Mouse (Mus musculus) adrenal gland, postnatal 36 days (tissue): ENCODE data around the gene Tnfsf14. TPM values are rescaled to one million over a fixed set of nuclear protein-coding genes. Genes with fewer than 3 reads are reported as not detected.

ENCODE experiments used
- DNase-seq, 2 experiments: peaks; one replicate each; pipeline ENCODE4 v3.0.0; 2021; ENCODE audit warnings: mixed read lengths in 1 of 2
- long read RNA-seq, 2 experiments: library from polyadenylated mRNA; stranded (forward); transcript quantifications; one replicate each; pipeline ENCODE4 v2.0.0; 2021; ENCODE audit warnings: borderline sequencing depth in 2 of 2
- total RNA-seq, 2 experiments: library from RNA; stranded (reverse); gene quantifications; 2 replicates each; pipeline ENCODE4 v1.2.3; 2021

Gene Tnfsf14
- under 1 TPM; 0.17 to 0.20 TPM for total RNA-seq
- long read RNA-seq, experiment 1, result 0 reads
- long read RNA-seq, experiment 2, result 0 reads

DNA sequence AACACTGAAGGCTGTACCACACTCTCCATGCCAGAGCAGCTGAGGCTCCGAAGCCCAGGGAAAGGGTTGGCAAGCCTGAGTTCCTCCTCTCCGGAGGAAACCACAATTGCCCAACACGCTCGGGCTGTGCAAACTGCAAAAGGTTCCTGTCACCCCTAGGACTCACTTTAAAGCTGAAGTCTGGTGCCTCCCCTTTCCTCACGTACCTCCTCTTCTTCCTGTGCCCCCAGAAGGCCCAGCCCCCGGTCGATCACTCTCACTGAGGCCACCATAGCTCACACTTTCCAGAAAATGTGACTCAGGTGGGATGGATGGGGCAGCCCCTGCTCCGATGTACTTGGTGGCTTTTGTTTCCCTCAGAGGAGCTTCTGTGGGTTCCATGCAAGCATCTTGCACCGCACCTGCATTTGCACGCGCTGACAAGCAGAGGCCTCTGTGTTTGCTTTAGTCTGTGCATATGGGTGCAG lies at the start of gene Tnfsf14:
Gene Tnfsf14 (minus strand): TSS at position 137 of the 467 bp plus-strand sequence.
- peak in 1 of 2 experiments; percentile 6 for DNase-seq

DNA sequence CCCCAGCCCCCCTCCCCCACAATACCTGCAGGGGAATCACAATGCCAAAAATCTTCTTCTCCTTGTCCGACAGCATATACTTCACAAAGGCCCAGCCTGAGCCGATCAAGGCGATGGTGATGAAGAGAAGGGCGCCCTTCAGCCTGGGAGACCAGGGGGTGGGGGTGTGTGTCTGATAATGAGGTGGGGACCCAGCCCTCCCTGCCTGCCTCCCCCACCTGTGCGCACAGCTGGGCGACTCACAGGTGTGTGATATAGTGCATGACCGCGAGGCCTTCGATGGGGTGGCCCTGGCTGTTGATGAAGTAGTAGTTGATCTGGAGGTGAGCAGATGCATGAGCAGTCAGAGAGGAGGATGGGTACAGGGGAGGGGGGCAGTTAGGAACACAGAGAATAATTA lies 43.2 kb upstream of the Tnfsf14 start:
- no peak for DNase-seq

DNA sequence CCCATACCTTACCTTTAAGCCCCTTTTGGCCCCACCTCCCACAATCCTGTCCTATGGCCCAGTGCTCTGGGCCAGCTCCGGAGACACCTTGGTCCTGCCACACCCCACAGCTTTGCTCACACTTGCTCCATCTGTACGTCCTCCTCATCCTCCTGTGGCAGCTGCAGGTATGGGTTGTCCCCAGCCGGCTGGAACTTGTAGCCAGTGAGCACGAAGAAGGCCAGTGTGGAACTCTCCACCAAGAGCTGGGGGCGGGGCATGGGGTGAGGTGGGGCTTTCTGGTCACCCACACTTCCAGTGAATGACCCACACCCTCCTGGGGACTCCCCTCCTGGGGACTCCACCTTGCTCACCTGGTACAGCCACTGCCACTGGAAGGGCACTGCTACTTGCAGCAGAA lies 41.8 kb upstream of the Tnfsf14 start:
- no peak for DNase-seq

DNA sequence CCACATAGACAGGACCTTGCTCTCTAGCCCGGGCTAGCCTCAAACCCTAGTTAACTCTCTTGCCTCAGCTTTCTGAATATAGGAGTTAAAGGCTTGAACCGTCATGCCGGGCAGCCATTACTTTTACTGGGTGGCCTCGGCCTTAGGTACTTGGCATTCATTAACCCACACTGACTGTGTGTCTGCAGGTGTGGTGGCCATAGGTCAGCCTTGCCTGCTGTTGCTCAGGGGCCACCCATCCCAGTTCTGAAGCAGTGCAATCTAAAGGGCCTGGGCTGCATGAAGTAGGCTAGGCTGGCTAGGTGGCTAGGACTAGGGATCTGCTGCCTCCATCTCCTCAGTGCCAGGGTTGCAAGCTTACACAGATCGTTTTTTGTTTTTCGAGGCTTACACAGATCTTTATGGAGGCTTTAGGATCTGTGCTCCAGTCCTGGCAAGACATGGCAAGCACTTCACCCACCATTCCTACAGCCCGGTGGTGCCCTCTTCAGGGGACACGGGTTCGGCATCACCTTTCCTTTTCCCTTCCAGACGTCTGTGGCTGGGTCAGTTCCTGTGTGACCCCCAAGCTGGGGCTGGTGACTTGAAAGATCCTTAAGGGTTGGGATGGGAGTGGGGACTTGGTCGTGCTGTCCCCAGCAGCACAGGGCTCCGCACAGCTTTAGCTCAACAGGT lies 40.4 kb upstream of the Tnfsf14 start:
- no peak for DNase-seq

DNA sequence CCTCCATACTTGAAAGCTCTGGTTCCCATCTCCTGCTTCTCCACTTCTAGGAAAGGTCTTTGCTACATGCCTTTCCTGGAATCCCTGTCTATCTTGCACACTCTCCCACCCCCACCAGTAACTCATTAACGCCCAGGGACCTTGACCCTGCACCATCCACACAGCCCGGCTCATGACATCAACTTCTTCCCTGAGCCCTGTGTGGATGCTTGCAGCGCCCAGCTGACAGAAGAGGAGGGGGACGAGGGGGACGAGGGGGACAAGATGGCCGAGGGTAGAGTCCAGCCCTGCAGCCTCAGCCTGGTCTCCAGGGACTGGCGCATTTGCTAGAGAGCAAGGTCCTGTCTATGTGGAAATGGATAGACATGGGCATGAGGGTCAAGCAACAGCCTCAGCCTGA lies 39.1 kb upstream of the Tnfsf14 start:
- peak; percentile 20 to 45 for DNase-seq

DNA sequence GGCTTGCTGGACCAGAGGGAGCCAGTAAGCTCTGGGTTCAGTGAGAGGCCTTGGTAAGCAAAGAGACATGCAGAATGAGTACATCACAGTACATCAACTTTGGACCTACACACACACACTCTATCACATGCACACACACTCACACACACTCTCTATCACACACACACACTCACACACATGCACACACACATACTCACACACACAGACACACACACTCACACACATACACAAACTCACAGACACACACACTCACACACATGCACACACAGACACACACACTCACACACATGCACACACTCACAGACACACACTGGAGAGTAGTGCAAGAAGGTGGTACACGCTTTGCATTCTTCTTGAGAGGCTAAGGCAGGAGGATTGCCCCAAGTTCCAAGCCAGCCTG lies 38.2 kb upstream of the Tnfsf14 start:
- DNase-seq, result no peak

DNA sequence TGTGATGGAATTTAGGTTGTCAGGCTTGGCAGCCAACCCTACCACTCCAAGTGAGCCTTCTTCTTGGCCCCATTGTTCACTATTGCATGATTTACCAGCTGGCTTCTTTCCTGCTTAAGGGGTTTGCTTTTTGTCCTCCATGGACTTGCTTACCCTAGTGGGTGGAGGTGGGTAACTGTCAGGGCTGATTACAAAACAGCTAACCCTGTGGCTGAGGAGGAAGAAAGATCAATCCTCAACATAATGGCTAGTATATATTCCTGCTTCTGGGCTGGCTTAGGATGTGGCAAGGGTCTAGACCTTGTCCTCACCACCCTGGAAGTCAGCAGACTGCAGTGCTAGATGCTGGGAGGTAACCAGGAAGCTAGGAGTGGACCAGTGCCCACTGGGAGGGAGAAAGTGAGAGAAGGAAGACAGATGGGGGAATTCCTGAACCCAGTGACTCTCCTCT lies 37.4 kb upstream of the Tnfsf14 start:
- no peak for DNase-seq

DNA sequence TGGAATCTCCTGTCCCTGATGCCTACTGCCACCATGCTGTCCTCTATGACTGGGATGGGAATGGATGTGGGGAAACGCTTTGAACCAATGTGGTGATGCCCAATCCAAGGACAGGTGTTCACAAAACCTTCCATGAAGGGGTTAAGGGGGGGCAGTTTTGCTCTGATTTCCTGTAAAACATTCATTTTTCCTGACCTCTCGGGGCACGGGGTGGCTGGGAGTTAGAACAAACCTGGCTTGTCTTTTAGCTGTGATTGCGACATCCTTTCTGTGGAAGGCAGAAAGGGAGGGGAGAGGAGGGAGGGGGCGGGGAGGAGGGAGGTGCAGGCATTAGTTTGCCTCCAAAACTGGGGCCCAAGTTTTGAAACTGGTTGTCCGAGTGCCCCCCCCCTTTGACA lies 36.8 kb upstream of the Tnfsf14 start:
- DNase-seq, result peak in 1 of 2 experiments; percentile 24

DNA sequence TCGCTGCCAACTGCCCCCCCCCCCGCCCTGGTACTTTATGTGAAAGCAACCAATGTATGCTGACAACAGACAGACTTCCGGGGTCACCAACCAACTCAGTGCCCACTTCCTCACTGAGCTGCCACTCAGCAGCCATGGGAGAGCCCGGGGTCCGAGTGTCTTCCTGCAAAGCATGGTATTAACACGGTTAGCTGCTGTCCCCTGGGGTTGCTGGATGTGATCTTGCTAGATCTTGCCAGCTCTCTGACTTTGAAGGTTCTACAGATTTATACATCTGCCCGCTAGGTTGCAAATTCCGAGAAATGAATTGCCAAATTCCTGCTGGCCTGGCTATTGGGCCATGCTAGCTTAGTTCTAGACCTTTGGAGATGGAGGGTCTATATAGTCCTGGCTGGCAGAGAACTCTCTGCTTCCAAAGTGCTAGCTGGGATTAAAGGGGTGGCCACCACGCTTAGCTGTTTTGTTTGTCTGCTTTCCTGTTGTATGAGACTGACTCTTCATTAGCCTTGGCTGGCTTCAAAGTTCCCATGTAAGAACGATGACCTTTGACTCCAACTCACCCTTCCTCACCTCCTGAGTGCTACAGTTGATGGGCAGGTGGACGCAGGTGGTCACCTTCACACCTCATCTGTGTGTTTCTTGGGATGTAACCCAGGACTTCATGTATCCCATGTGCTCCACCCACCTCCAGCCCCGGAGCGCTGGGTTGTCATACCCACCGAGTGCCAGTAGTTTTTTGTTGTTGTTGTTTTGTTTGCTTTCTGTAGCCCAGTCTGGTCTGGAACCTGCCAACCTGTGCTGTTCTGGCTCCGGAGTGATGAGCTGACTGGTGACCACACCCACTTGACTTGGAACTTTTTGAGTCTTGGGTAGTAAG lies 36.1 kb upstream of the Tnfsf14 start:
- peak; percentile 33 to 36 for DNase-seq

DNA sequence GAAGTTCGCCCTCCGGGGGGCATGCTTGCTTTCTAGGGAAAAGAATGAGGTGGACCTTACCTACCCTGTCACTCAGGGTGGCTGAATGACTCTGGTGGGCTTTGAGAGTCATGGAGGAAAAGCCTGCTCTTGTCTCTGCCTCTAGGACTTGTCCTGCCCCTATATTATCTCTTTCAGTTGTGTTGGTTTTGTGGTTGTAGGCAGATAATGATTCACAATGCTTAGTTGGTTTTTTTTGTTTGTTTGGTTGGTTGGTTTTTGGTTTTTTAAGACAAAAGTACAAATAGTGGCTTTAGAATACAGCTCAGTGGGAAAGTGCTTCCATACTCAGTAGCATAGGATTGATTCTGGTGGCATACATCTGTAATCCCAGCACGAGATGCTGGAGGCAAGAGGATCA lies 34.9 kb upstream of the Tnfsf14 start:
- DNase-seq, result no peak

DNA sequence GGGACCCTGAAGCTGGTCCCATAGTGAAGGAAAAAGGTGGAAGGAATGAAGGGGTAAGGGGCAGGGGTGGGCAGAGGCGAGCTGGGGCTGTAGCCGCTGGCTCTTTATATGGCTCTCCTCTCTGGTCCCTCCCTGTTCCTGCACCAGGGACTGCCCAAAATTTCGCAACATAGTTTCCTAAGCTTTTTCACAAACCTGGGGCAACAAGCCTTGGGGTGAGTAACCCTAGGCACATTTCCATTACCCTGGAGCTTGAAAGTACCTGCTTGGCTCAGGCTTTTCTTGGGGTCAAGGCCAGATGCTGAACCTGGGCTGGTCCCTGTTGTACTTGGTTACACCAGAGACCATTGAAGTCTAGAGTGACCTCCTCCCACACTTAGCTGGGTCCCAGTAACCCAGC lies 34.0 kb upstream of the Tnfsf14 start, which contains the start of gene C3:
Gene C3 (minus strand): TSS at position 123 of the 400 bp plus-strand sequence.
- DNase-seq, result peak; percentile 37 to 50

DNA sequence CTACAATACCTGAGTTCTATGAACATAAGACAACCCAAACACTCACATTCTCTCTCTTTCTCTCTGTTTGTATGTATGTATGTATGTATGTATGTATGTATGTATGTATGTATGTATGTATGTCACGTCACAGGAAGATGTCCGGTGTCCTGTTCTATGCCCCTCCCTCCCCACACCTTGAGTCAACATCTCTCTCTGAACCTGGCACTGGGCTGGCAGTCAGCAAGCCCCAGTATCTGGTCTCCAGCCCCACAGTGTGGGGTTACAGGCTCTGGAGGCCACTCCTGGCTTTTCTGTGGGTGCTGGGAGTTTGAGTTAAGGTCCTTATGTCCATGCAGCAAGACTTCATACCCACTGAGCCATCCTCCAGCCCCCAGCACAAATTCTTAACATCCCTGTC lies 33.5 kb upstream of the Tnfsf14 start:
- DNase-seq, result no peak

DNA sequence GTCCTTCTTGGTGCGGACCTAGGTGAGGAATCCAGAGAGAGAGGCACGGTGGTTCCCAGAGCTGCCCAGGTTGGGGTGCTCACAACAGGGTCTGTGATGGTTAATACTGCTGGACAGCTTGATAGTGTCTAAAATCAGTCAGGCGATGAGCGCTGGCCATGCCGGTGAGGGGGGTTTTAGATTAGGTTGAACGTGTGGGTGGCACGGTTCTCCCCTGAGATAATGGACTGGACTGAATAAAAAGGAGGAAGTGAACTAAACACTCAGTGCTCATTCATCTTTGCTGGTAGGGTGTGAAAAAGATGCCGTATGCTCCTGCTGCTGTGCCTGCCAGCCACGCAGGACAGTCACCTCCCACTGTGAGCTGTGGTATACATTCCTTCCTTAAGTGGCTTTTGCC lies 29.3 kb upstream of the Tnfsf14 start:
- no peak for DNase-seq

DNA sequence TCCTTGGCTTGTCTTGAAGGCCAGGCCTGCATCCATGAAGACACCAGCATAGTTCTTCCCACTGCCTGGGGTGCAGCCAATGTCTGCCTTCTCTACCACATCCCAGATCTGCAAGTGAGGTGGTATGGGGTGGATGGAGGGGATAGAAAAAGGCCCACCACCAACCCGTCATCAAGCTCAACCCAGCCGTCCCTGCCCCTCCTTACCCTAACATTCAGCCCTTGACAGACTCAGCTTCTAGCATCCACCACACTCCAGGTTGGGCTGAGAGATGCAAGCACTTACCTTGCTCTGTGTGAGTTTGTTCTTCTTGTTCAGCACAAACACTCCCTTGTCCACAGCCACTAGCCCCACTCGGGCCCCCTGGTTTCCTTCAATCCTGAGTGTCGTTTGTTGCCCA lies 27.9 kb upstream of the Tnfsf14 start:
- DNase-seq, result no peak

DNA sequence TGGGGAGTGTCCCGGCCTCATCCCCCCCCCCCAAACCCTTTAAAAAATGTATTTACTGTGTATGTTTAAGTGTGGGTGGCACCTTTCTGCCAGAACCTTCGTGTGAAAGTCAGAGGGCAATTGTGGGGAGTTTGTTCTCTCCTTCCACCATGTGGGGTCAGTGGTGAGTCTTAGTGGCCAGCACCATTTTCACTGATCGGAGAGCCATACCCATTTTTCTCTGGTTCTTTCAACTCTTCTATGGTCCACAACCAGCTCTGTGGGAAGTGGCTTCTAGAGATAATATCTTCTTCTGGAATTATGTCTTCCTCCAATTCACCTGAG lies 25.9 kb upstream of the Tnfsf14 start:
- peak; percentile 34 to 41 for DNase-seq

DNA sequence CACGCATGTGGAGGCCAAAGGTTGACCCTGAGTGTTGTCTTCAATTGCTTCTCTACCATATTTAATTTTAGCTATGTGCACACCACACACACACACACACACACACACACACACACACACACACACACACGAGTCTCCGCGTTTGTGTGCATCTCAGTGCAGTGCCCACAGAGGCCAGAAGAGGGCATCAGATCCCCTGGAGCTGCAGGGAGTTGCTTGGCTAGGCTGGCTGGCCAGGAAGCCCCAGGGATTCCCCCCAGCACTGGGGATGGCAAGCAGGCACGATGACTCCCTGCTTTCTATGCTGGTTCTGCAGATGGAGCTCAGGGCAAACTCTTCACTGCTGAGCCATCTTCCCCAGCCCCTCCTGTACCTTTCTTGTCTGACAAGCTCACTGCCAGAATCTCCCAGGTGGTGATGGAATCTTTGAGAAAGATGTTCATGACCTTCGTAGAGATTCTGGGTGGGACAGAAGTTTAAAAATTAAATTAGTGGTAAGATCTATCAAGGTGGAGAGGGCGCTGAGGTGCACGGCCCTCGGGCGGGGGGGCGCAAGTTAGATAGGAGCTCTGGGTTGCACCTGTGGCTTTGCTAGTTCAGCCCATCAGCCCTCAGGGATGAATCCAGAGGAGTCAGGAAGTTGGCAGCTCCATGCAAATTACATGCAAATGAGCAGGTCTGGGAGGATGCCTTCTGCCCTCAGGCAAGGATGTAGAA lies 25.3 kb upstream of the Tnfsf14 start:
- DNase-seq, result peak; percentile 83 to 87

DNA sequence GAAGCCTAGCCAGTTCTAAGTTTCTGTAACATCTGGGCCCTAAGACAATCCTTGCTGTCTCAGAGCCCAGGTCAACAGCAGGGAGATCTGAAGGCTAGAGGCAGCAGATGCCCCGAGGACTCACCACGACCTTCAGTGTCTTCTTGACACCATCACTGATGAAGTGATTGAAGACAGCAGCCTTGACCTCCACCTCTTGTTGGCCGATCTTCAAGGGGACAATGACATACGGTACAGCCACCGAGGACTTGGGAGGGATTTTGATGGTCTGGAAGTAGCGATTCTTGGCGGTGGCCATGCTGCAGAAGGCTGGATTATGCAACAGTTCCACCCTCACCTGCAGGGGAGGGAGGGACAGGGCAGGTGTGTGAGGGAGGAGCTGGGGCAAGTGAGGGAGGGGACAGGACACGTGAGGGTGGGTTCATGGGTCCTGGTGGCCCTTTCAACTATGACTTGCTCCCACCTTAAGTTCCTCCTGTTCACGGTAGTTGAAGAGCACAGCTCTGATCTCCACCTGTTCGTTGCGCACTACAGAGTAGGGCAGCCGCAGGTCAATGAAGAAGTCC lies 24.4 kb upstream of the Tnfsf14 start:
- DNase-seq, result peak in 1 of 2 experiments; percentile 31

DNA sequence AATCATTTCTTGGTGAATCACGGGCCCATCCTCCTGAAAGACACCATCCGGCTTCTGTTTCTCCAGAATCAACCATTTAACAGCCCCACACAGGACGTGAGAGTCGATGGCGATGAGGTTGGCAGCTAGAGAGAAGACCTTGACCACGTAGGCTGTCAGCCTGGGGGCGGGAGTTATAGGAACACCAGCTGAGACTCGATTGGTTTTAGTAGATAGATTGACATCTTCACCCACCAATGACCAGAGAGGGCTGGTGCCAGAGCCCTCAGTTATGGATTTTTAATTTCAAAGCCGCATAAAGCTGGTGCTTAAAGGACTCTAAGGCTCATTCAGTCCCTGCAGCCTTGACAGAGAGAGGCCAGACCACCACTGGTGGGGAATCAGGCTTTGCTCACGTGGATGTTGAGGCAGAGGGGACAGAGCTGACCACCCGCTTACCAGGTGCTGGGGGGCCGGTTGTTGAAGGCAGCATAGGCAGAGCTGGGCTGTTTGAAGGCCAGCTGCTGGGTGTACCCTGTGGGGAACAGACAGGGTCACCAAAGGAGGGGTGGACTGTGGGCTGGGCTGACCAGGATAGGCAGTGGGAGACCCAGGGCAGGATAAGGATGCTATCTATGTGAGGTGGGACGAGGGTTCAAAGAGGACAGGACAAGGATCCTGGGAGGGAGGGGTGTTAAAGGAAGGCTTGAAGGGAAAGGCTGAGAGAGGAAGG lies 20.9 kb upstream of the Tnfsf14 start:
- no peak for DNase-seq

DNA sequence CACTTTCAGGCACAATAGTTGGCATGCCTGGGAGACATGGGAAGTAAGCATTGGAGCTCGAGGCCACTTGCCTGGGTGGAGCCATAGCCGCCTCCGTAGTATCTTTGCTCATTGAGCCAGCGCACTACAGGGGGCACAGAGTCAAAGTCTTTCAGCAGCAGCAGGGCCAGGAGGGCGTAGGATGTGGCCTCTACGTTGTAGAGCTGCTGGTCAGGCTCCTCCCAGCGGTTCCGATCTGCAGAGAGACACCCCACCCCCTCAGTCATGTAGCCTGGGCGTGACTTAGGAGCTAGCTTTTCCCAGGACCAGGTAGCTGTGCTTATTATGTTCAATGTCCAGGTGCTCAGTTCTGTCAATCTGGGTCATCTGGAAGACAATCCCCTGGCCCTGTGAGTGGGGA lies 17.5 kb upstream of the Tnfsf14 start:
- DNase-seq, result no peak

DNA sequence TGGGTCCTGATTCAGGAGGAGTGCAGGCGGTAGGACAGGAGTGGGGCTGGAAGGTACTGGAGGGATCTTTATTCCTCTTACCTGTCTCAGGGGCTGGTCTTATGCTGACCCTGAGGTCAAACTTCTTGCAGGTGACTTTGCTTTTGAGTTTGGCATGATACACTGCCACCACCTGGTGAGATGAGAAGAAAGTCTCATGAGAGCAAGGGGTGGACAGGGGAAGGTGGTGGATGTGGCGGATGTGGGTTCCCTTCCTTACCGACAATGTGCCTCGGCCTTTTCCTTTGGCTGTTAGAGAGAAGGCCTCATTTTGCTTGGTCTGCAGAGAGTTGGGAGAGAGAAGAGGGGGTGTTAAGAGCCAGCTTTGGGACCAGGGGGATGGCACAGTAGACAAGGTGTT lies 15.4 kb upstream of the Tnfsf14 start:
- no peak for DNase-seq

DNA sequence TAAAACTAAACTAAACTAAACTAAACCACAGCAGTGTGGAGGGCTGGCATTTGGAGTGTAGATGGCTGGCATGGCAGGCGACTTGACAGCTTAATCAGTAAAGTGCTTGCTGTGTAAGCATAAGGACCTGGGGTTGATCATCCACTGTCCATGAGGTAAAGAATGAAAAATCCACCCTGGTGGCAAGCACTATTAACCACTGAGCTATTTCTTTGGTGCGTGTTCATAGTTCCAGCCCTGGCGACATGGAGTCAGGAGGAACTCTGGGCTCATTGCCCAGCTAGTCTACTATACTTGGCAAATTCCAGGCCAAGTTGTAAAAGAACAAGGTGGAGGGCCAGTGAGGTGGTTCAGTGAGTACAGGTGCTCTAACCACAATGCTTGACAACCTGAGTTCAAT lies 14.0 kb upstream of the Tnfsf14 start:
- DNase-seq, result no peak
